Mouse (Mus musculus) embryonic facial prominence, embryonic 11.5 days (tissue): ENCODE data around the gene Afap1. TPM values are rescaled to one million over a fixed set of nuclear protein-coding genes. Genes with fewer than 3 reads are reported as not detected.
A peak's percentile ranks its signal among the peaks of the same experiment; 100 is the strongest.

Source experiments
- ATAC-seq: fragments of 200-750 bp; cut with Nextera tagmentation; replicated peaks from 2 replicates; pipeline ENCODE4 v1.8.0; 2017; ENCODE audit warnings: low read depth; ENCODE audit not compliant: insufficient number of reproducible peaks, low FRiP score, low TSS enrichment
- DNase-seq: peaks from one replicate; pipeline ENCODE4 v3.0.0-alpha.2; 2015; ENCODE audit warnings: low spot score
- H3K27ac ChIP-seq: fragments of 300-500 bp; sonication (generic); replicated peaks from 2 replicates; pipeline ENCODE4 v1.5.1; 2014; ENCODE audit warnings: mild to moderate bottlenecking, low read depth, low read length, control low read depth
- H3K27me3 ChIP-seq: fragments of 300-500 bp; sonication (generic); 2 replicates; pipeline ENCODE4 v1.6.1; 2014; ENCODE audit warnings: mild to moderate bottlenecking, low read length, moderate library complexity, mixed read lengths; ENCODE audit not compliant: control insufficient read depth, insufficient read depth
- H3K36me3 ChIP-seq: fragments of 300-500 bp; sonication (generic); replicated peaks from 2 replicates; pipeline ENCODE4 v1.6.1; 2014; ENCODE audit warnings: low read depth, mild to moderate bottlenecking, low read length, moderate library complexity, mixed read lengths; ENCODE audit not compliant: control insufficient read depth, insufficient read depth
- H3K4me1 ChIP-seq: fragments of 300-500 bp; sonication (generic); 2 replicates; pipeline ENCODE4 v1.6.1; 2014; ENCODE audit warnings: low read length, mixed read lengths; ENCODE audit not compliant: control insufficient read depth, insufficient read depth
- H3K4me2 ChIP-seq: fragments of 300-500 bp; sonication (generic); 2 replicates; pipeline ENCODE4 v1.6.1; 2014; ENCODE audit warnings: low read depth, mild to moderate bottlenecking, control low read depth, low read length, moderate library complexity
- H3K4me3 ChIP-seq: fragments of 300-500 bp; sonication (generic); 2 replicates; pipeline ENCODE4 v1.5.1; 2014; ENCODE audit warnings: low read depth, low read length, control low read depth
- H3K9ac ChIP-seq: fragments of 300-500 bp; sonication (generic); replicated peaks from 2 replicates; pipeline ENCODE4 v1.6.1; 2014; ENCODE audit warnings: mild to moderate bottlenecking, control low read depth, low read length
- H3K9me3 ChIP-seq: fragments of 300-500 bp; sonication (generic); replicated peaks from 2 replicates; pipeline ENCODE4 v1.6.1; 2016; ENCODE audit warnings: mild to moderate bottlenecking, low read length, inconsistent platforms, mixed read lengths; ENCODE audit not compliant: control insufficient read depth
- whole genome bisulfite sequencing: fragments of 180-500 bp; shearing (Covaris S2); extraction: QIAGEN DNeasy Blood & Tissue Kit; methylation state at CpG from one replicate; pipeline ENCODE4 v1.1.7; 2014; 5-methylcytosine and 5-hydroxymethylcytosine counted together
- polyA plus RNA-seq: library from polyadenylated mRNA; unstranded; fragments of >200 nt; fragmentation: Nextera tagmentation; extraction: Ambion mirVana; gene quantifications from 2 replicates; pipeline ENCODE4 v1.2.1, GENCODE M21; 2014

Gene Afap1
- polyA plus RNA-seq, 1 experiment from 2014 or later = 19.8 TPM

DNA sequence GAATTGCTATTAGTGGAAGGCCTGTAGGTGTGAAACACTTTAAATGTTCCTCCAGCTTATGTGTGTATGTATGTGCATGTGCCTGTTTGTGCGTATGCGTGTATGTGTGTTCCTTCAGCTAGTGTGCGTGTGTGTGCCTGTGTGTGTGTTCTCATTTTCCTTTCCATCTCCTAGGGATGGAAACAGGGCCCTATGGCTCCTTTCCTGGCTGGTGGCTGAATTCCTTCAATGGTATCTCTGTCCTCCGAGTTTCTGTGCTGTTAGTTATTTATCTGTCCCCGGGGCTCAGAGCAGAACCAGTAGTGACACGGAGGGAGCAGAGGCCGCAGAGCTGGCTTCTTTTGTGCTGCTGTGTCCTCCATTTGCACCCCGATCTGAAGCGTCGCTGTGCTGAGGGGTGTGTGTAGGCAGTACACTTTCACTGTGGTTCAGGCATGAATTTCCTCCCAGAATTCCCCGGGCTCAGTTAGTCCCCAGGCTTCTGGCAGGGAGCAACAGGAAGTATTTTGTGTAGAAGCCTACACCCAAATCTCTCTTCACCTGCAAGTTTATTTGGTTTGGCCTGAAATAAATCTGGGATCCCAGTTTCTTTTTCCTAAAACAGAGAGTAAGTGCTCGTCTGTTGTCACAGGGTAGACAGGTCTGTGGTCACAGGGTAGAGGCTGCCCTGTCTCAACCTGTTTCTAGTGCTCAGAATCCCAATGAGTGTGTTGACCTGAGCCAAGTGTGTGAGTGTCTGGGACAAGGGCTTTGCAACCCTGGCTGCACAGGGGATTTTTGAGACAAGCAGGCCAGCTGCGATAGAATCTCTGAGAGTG is 15.7 kb downstream of the Afap1 start:
- Histone ChIP-seq H3K4me2 (no peak overlapping the region), H3K27ac (peak overlapping the region; percentile 10; the same call in 1 of the 2 replicates), H3K4me1 (peaks cover 7% of the 10 kb centered on the region), H3K9ac (no peak overlapping the region), H3K27me3 (no peaks in the 10 kb centered on the region), H3K36me3 (no peaks in the 10 kb centered on the region), H3K4me3 (no peak overlapping the region), H3K9me3 (no peaks in the 10 kb centered on the region)
- ATAC-seq = no peak
- 61% methylated on average over 13 of the region's 13 CpGs for WGBS
- no peak for DNase-seq

DNA sequence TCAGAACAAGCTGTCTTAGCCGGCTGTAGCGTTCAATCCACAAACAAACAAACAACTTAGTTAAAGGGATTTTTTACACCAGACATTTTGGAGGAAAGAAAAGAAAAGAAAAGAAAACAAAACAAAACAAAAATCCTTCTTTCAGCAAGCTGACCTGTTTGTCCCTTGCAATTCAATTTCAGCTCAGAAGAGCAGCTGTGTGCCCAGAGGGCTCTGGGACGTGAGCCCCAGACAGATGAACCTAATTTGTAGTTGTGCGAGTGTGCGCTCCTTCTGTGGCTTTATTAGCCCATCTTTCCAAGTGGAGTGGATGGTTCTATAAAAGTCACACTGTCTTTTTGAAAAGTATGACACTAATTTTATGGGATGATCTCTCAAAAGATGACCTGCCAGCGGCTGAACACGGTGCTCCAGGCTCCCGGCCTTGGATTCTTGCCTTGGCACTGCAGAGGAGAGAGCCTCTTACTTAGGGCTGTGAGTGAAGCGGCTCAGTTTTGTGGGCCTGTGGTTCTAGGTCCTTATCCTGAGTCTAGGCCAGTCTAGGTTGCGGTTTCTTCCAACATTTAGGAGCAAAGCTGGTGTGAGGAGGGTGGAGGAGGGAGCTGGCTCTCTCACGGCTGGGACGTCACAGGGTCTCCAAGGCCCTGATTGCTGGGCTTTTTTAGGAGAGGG is 22.6 kb downstream of the Afap1 start:
- DNase-seq (peak; percentile 45), ATAC-seq (no peak)
- no peaks in the 10 kb centered on the region for H3K36me3 ChIP-seq
- H3K4me3 ChIP-seq = no peak overlapping the region
- 0 out of 2 replicates have a peak overlapping the region, but pooled peaks have one; percentile 29 for H3K27ac ChIP-seq
- no peak overlapping the region for H3K9ac ChIP-seq
- peaks cover 4% of the 10 kb centered on the region; the same call in 1 of the 2 replicates for H3K4me1 ChIP-seq
- H3K4me2 ChIP-seq = no peak overlapping the region
- WGBS = 44% methylated on average over 12 of the region's 12 CpGs
- no peaks in the 10 kb centered on the region for H3K27me3 ChIP-seq
- H3K9me3 ChIP-seq = no peaks in the 10 kb centered on the region

GRCm38 (mm10) chr5:35916666-35917065 is 23.5 kb downstream of the Afap1 start:
- Histone ChIP-seq H3K4me3 (no peak overlapping the region), H3K27me3 (no peaks in the 10 kb centered on the region), H3K36me3 (no peaks in the 10 kb centered on the region), H3K27ac (no peak overlapping the region), H3K9me3 (no peaks in the 10 kb centered on the region), H3K9ac (no peak overlapping the region), H3K4me1 (peaks cover 7% of the 10 kb centered on the region), H3K4me2 (no peak overlapping the region)
- DNase-seq = no peak
- 67% methylated on average over 5 of the region's 5 CpGs for WGBS
- no peak for ATAC-seq

DNA sequence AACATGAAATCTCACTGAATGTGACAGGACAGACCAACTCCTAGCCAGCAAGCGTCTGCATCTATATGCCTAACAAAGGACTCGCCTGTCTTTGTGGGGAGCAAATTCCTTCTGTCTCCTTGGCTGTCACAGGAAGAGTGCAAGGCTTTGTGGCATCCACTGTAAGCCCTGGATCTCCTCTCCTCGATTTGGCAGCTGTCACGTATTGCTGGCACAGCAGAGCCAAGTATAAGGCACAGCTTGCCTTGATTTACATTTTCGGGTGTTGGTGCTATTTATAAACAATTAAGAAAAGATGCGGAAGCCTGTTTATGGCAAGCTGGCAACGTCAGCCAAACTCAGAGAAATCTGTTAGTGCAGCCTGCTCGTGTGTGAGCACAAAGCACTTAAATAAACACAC is 25.3 kb downstream of the Afap1 start:
- Histone ChIP-seq H3K4me1 (peaks cover 9% of the 10 kb centered on the region), H3K9ac (no peak overlapping the region), H3K4me2 (no peak overlapping the region)

GRCm38 (mm10) chr5:35920076-35920475 is 27.0 kb downstream of the Afap1 start:
- no peak overlapping the region for H3K4me2 ChIP-seq
- no peak overlapping the region for H3K9ac ChIP-seq
- H3K9me3 ChIP-seq = no peaks in the 10 kb centered on the region
- H3K27ac ChIP-seq = no peak overlapping the region
- no peaks in the 10 kb centered on the region for H3K27me3 ChIP-seq
- DNase-seq (no peak), ATAC-seq (no peak)
- no peaks in the 10 kb centered on the region for H3K36me3 ChIP-seq
- no peak overlapping the region for H3K4me3 ChIP-seq
- 54% methylated on average over 4 of the region's 4 CpGs for WGBS
- H3K4me1 ChIP-seq = peaks cover 9% of the 10 kb centered on the region

More for the DNA sequence above, 25.3 kb downstream of the Afap1 start:
- H3K27me3 ChIP-seq = no peaks in the 10 kb centered on the region
- ATAC-seq (no peak), DNase-seq (no peak)
- H3K36me3 ChIP-seq = no peaks in the 10 kb centered on the region
- 25% methylated on average over 8 of the region's 8 CpGs for WGBS
- no peak overlapping the region for H3K4me3 ChIP-seq
- 0 out of 2 replicates have a peak overlapping the region, but pooled peaks have one; percentile 10 for H3K27ac ChIP-seq
- no peaks in the 10 kb centered on the region for H3K9me3 ChIP-seq

- no peaks in the 10 kb centered on the region for H3K27me3 ChIP-seq
- no peak overlapping the region for H3K4me2 ChIP-seq
- no peaks in the 10 kb centered on the region for H3K36me3 ChIP-seq
- ATAC-seq (no peak), DNase-seq (no peak)
- H3K27ac ChIP-seq = no peak overlapping the region
- H3K4me3 ChIP-seq = no peak overlapping the region
- H3K9me3 ChIP-seq = no peaks in the 10 kb centered on the region
- peaks cover 9% of the 10 kb centered on the region for H3K4me1 ChIP-seq
- no peak overlapping the region for H3K9ac ChIP-seq
These were observed 27.4 kb downstream of the Afap1 start for GRCm38 (mm10) chr5:35920557-35920956.

- ATAC-seq = no peak
- Histone ChIP-seq H3K9me3 (no peaks in the 10 kb centered on the region), H3K4me1 (peaks cover 9% of the 10 kb centered on the region), H3K27ac (peak overlapping the region; percentile 47), H3K36me3 (no peaks in the 10 kb centered on the region), H3K4me3 (no peak overlapping the region), H3K4me2 (no peak overlapping the region; the same call in 1 of the 2 replicates), H3K9ac (no peak overlapping the region), H3K27me3 (no peaks in the 10 kb centered on the region)
- no peak for DNase-seq
- 71% methylated on average over 6 of the region's 6 CpGs for WGBS
These were observed 28.0 kb downstream of the Afap1 start for GRCm38 (mm10) chr5:35921141-35921540.
